Mouse (Mus musculus) bone marrow, adult 2 months (tissue): ENCODE data around the gene E2f2. TPM values are rescaled to one million over a fixed set of nuclear protein-coding genes. Genes with fewer than 3 reads are reported as not detected.

Source experiments
- H3K27ac ChIP-seq: fragments of 200-500 bp; 2 replicates; pipeline ENCODE4 v1.5.1; 2012; ENCODE audit warnings: low read depth, mild to moderate bottlenecking, control low read depth, inconsistent platforms, low read length; ENCODE audit not compliant: control insufficient read depth, poor library complexity, insufficient read depth
- H3K4me1 ChIP-seq: fragments of 200-500 bp; 2 replicates; pipeline ENCODE4 v1.6.1; 2011; ENCODE audit warnings: low read length; ENCODE audit not compliant: control insufficient read depth, insufficient read depth
- H3K4me3 ChIP-seq: fragments of 200-500 bp; replicated peaks from 2 replicates; pipeline ENCODE3; 2011; ENCODE audit warnings: mild to moderate bottlenecking, low read depth, low read length, control low read depth; ENCODE audit not compliant: control insufficient read depth
- CTCF ChIP-seq: fragments of 200-500 bp; IDR thresholded peaks from 2 replicates; pipeline ENCODE4 v1.5.1; 2011; ENCODE audit warnings: low read length, control low read depth; ENCODE audit not compliant: control insufficient read depth, insufficient read depth
- POLR2A ChIP-seq: fragments of 200-500 bp; IDR thresholded peaks from 2 replicates; pipeline ENCODE4 v1.6.1; 2011; ENCODE audit warnings: low read depth, mild to moderate bottlenecking, control low read depth, low read length, borderline replicate concordance; ENCODE audit not compliant: control insufficient read depth
- WGBS: fragments of 180-500 bp; shearing (Covaris S2); methylation state at CpG from one replicate; pipeline ENCODE4 v1.1.7; 2018; 5-methylcytosine and 5-hydroxymethylcytosine counted together
- polyA plus RNA-seq: library from polyadenylated mRNA; stranded (reverse); fragments of >200 nt; gene quantifications from 2 replicates; pipeline ENCODE4 v1.2.4, GENCODE M21; 2011; ENCODE audit warnings: low replicate concordance; ENCODE audit not compliant: missing spikeins, insufficient read depth, insufficient read length

Gene E2f2
- polyA plus RNA-seq, 1 experiment: 157 TPM

GRCm38 (mm10) chr4:136215576-136215975, 43.4 kb downstream of the E2f2 start:
- WGBS: 89% methylated on average over 8 of the region's 8 CpGs
- TF ChIP-seq POLR2A (no peak), CTCF (no peak)

GRCm38 (mm10) chr4:136217063-136217462, 44.9 kb downstream of the E2f2 start:
- WGBS: 69% methylated on average over 10 of the region's 10 CpGs
- H3K4me3 ChIP-seq: no peak overlapping the region
- TF ChIP-seq POLR2A (no peak), CTCF (no peak)
- no peaks in the 10 kb centered on the region for H3K4me1 ChIP-seq
- H3K27ac ChIP-seq: no peak overlapping the region

More at GRCm38 (mm10) chr4:136215576-136215975, 43.4 kb downstream of the E2f2 start:
- Histone ChIP-seq H3K4me1 (no peaks in the 10 kb centered on the region), H3K27ac (no peak overlapping the region), H3K4me3 (no peak overlapping the region)

- TF ChIP-seq POLR2A (no peak), CTCF (no peak)
- WGBS: 39% methylated on average over 18 of the region's 18 CpGs
- Histone ChIP-seq H3K27ac (no peak overlapping the region), H3K4me3 (no peak overlapping the region), H3K4me1 (no peaks in the 10 kb centered on the region)
These were observed 46.5 kb downstream of the E2f2 start for GRCm38 (mm10) chr4:136218595-136219214.

GRCm38 (mm10) chr4:136220133-136220775, 48.1 kb downstream of the E2f2 start:
- TF ChIP-seq POLR2A: no peak
- TF ChIP-seq CTCF: no peak
- Histone ChIP-seq H3K27ac (no peak overlapping the region), H3K4me3 (no peak overlapping the region), H3K4me1 (0 out of 2 replicates have a peak, but pooled peaks cover 1% of the 10 kb centered on the region)
- 13% methylated on average over 17 of the region's 17 CpGs for WGBS

- Histone ChIP-seq H3K27ac (no peak overlapping the region), H3K4me3 (no peak overlapping the region), H3K4me1 (0 out of 2 replicates have a peak, but pooled peaks cover 1% of the 10 kb centered on the region)
- WGBS: 79% methylated on average over 13 of the region's 13 CpGs
- no peak for TF ChIP-seq POLR2A
- TF ChIP-seq CTCF: no peak
These were observed 51.5 kb downstream of the E2f2 start for GRCm38 (mm10) chr4:136223549-136224239.

- Histone ChIP-seq H3K4me3 (no peak overlapping the region), H3K27ac (no peak overlapping the region), H3K4me1 (0 out of 2 replicates have a peak, but pooled peaks cover 1% of the 10 kb centered on the region)
- 74% methylated on average over 5 of the region's 5 CpGs for WGBS
- no peak for TF ChIP-seq POLR2A
- TF ChIP-seq CTCF: no peak
These were observed 52.0 kb downstream of the E2f2 start for GRCm38 (mm10) chr4:136224240-136224559.

GRCm38 (mm10) chr4:136224677-136225460, 52.7 kb downstream of the E2f2 start:
- WGBS: 65% methylated on average over 23 of the region's 23 CpGs
- H3K4me1 ChIP-seq: 0 out of 2 replicates have a peak, but pooled peaks cover 1% of the 10 kb centered on the region

More at GRCm38 (mm10) chr4:136224677-136225460, 52.7 kb downstream of the E2f2 start:
- TF ChIP-seq POLR2A (no peak), CTCF (no peak)
- Histone ChIP-seq H3K27ac (no peak overlapping the region), H3K4me3 (no peak overlapping the region)
